ENCODE assay signal across 9 mouse cellular contexts in genomic region chr5:118421884-118422821, GRCm38 (mm10).
DNase-seq lines count a peak whose midpoint lies in the region; ATAC-seq lines count a peak whose summit lies in the region.
"Had no signal": no experiment of that assay in that cellular context is flagged by ENCODE, and none has a peak within 500 bp of the region (broad histone marks: within the 10 kb centered on the region; RNA-seq: fewer than 3 reads in every experiment).

No protein-coding gene starts in this region.

- no peak overlapping the region for H3K4me3 ChIP-seq in heart, embryonic 14.5 days (ENCODE audit: control insufficient read depth in 1 of 2, insufficient read depth in 1 of 2, low read depth in 1 of 2, low read length in 2 of 2)
- H3K4me3 ChIP-seq in lung, embryonic 15.5 days: no peak overlapping the region
- H3K4me3 ChIP-seq: erythroblast, embryonic 14.5 days had no signal

- peak overlapping the region; percentile 25 for H3K4me2 ChIP-seq in heart, embryonic 14.5 days (ENCODE audit: low read length)
- H3K4me2 ChIP-seq in lung, embryonic 15.5 days: peak overlapping the region; percentile 38

- no peak; the same call in 1 of the 2 replicates for ATAC-seq in heart, embryonic 14.5 days (ENCODE audit: insufficient number of reproducible peaks, insufficient read depth, low FRiP score, low read depth)
- peak; percentile 36; the same call in 1 of the 2 replicates for ATAC-seq in lung, embryonic 15.5 days (ENCODE audit: borderline replicate concordance, extremely low read depth, low FRiP score, low TSS enrichment)

- H3K9ac ChIP-seq in heart, embryonic 14.5 days (ENCODE audit: low read length): no peak overlapping the region
- no peak overlapping the region for H3K9ac ChIP-seq in lung, embryonic 15.5 days

- no peaks in the 10 kb centered on the region for H3K27me3 ChIP-seq in heart, embryonic 14.5 days (ENCODE audit: control insufficient read depth, insufficient read depth, low read length)
- 0 out of 2 replicates have a peak, but pooled peaks cover 3% of the 10 kb centered on the region for H3K27me3 ChIP-seq in lung, embryonic 15.5 days

- no peaks in the 10 kb centered on the region for H3K36me3 ChIP-seq in heart, embryonic 14.5 days (ENCODE audit: control insufficient read depth, insufficient read depth, low read length)
- H3K36me3 ChIP-seq in lung, embryonic 15.5 days: no peaks in the 10 kb centered on the region

- peaks cover 11 to 12% of the 10 kb centered on the region in 2 experiments; a peak in 1 of 4 replicates for H3K4me1 ChIP-seq in heart, embryonic 14.5 days (ENCODE audit: control insufficient read depth in 2 of 2, insufficient read depth in 2 of 2, low read length in 2 of 2)
- peaks cover 28% of the 10 kb centered on the region for H3K4me1 ChIP-seq in lung, embryonic 15.5 days

- no peak overlapping the region for H3K27ac ChIP-seq in heart, embryonic 14.5 days (replicated peaks in 1 of 2; ENCODE audit: control insufficient read depth in 1 of 2, insufficient read depth in 1 of 2, low read depth in 2 of 2, low read length in 2 of 2)
- no peak overlapping the region for H3K27ac ChIP-seq in lung, embryonic 15.5 days

- WGBS in heart, embryonic 14.5 days: 52% methylated on average over 32 of the region's 32 CpGs
- WGBS in lung, embryonic 15.5 days: 49% methylated on average over 31 of the region's 32 CpGs

- DNase-seq in adrenal gland, postnatal 10 days: peak; percentile 23
- DNase-seq in adrenal gland, adult 8-10 months: no peak
- peak; percentile 81 for DNase-seq in embryo, embryonic 10.5 days (ENCODE audit: low spot score)
- DNase-seq in kidney, postnatal 25 days: peak; percentile 18 to 72
- peak; percentile 82 to 92 for DNase-seq in right cerebral cortex, postnatal 10 days (ENCODE audit: low spot score in 2 of 2)
- DNase-seq in B cell, adult 2 months: no peak

- H3K9me3 ChIP-seq in heart, embryonic 14.5 days (ENCODE audit: control insufficient read depth, low read length): no peaks in the 10 kb centered on the region
- H3K9me3 ChIP-seq in lung, embryonic 15.5 days: no peaks in the 10 kb centered on the region

Comparison
In these comparisons a context has a peak if more than half of its experiments do, and no peak if none do; other contexts are left out.
1. DNase-seq: peak in adrenal gland, postnatal 10 days (single experiment), embryo, embryonic 10.5 days (single experiment), kidney, postnatal 25 days (2 of 2) and right cerebral cortex, postnatal 10 days (2 of 2); none in adrenal gland, adult 8-10 months (single experiment) and B cell, adult 2 months (0 of 2).